Mouse (Mus musculus) megakaryocyte, embryonic 14.5 days (primary cell): Measurements from ENCODE around the gene Arid3b.

Experiments used
- FLI1 ChIP-seq: IDR thresholded peaks from 2 replicates; pipeline ENCODE4 v1.6.1; 2012; ENCODE audit warnings: low read length, inconsistent platforms, mixed read lengths
- GATA1 ChIP-seq: IDR thresholded peaks from 3 replicates; pipeline ENCODE4 v1.6.1; 2012; ENCODE audit warnings: mixed read lengths, low read length, inconsistent platforms, borderline replicate concordance

- no peak for TF ChIP-seq GATA1
- no peak for TF ChIP-seq FLI1
Measured at GRCm38 (mm10) chr9:57769539-57770069, 67.0 kb downstream of the Arid3b start.
